Mouse (Mus musculus): Measurements from ENCODE around the gene Fancg.

- TF ChIP-seq CTCF (IDR thresholded peaks at IDR 0.05; ENCODE audit: extremely low read depth, insufficient read length, insufficient replicate concordance, low read depth, low read length) (no peak), POLR2A (IDR thresholded peaks at IDR 0.05; ENCODE audit: low read depth, low read length) (no peak)
Measured at GRCm38 (mm10) chr4:43018156-43018555, 7.8 kb upstream of the Fancg start.
